ENCODE assay signal across 8 mouse cellular contexts in genomic region chr19:44930122-44930521, GRCm38 (mm10). TPM values are rescaled to one million over a fixed set of nuclear protein-coding genes. Genes with fewer than 3 reads are reported as not detected.
DNase-seq lines count a peak whose midpoint lies in the region; ATAC-seq lines count a peak whose summit lies in the region.

No protein-coding gene starts in this region.

- no peak for ATAC-seq in kidney, embryonic 15.5 days (replicated peaks; ENCODE audit: low FRiP score)
- no peak for ATAC-seq in hindbrain, embryonic 13.5 days (ENCODE audit: low FRiP score)
- ATAC-seq in midbrain, embryonic 14.5 days (ENCODE audit: low FRiP score, low TSS enrichment), result no peak
- ATAC-seq in CD4-positive, CD25-positive, alpha-beta regulatory T cell, adult 4 months, result no peak

- peaks cover 10% of the 10 kb centered on the region for H3K36me3 ChIP-seq in kidney, embryonic 15.5 days
- H3K36me3 ChIP-seq in hindbrain, embryonic 13.5 days, result peaks cover 3% of the 10 kb centered on the region
- peaks cover 3% of the 10 kb centered on the region for H3K36me3 ChIP-seq in midbrain, embryonic 14.5 days (ENCODE audit: control insufficient read depth, insufficient read depth, low read length)

- H3K9me3 ChIP-seq in kidney, embryonic 15.5 days (replicated peaks), result no peaks in the 10 kb centered on the region
- H3K9me3 ChIP-seq in hindbrain, embryonic 13.5 days, result no peaks in the 10 kb centered on the region
- no peaks in the 10 kb centered on the region for H3K9me3 ChIP-seq in midbrain, embryonic 14.5 days (ENCODE audit: control insufficient read depth, low read length)

- peaks cover 47% of the 10 kb centered on the region for H3K4me1 ChIP-seq in kidney, embryonic 15.5 days
- 0 out of 2 replicates have a peak, but pooled peaks cover 2% of the 10 kb centered on the region for H3K4me1 ChIP-seq in brown adipose tissue, adult 24 weeks (ENCODE audit: control insufficient read depth, insufficient read depth, insufficient read length, low read length)
- H3K4me1 ChIP-seq in hindbrain, embryonic 13.5 days (replicated peaks), result peaks cover 21% of the 10 kb centered on the region
- peaks cover 14% of the 10 kb centered on the region for H3K4me1 ChIP-seq in midbrain, embryonic 14.5 days (ENCODE audit: control insufficient read depth, insufficient read depth, low read length)

- H3K9ac ChIP-seq in kidney, embryonic 15.5 days, result 0 out of 2 replicates have a peak overlapping the region, but pooled peaks have one; percentile 51
- peak overlapping the region; percentile 74 for H3K9ac ChIP-seq in hindbrain, embryonic 13.5 days
- H3K9ac ChIP-seq in midbrain, embryonic 14.5 days (replicated peaks; ENCODE audit: low read length), result peak overlapping the region; percentile 76; the same call in 1 of the 2 replicates

- peak overlapping the region; percentile 82 for H3K4me3 ChIP-seq in kidney, embryonic 15.5 days (replicated peaks)
- H3K4me3 ChIP-seq in brown adipose tissue, adult 24 weeks (ENCODE audit: insufficient read depth, low read depth, low read length), result 0 out of 2 replicates have a peak overlapping the region, but pooled peaks have one; percentile 67
- peak overlapping the region; percentile 96 for H3K4me3 ChIP-seq in hindbrain, embryonic 13.5 days
- H3K4me3 ChIP-seq in midbrain, embryonic 14.5 days (replicated peaks; ENCODE audit: low read depth, low read length), result peak overlapping the region; percentile 99

- H3K4me2 ChIP-seq in kidney, embryonic 15.5 days, result peak overlapping the region; percentile 70
- H3K4me2 ChIP-seq in hindbrain, embryonic 13.5 days, result peak overlapping the region; percentile 65
- H3K4me2 ChIP-seq in midbrain, embryonic 14.5 days (ENCODE audit: low read length), result peak overlapping the region; percentile 74

- no peak for DNase-seq in kidney, adult 9 months
- no peak for DNase-seq in midbrain, embryonic 14.5 days
- DNase-seq in MN1 (ENCODE audit: low spot score), result no peak
- DNase-seq in left cerebral cortex, adult 18-20 months (ENCODE audit: low spot score in 2 of 2), result no peak

- H3K27me3 ChIP-seq in kidney, embryonic 15.5 days, result no peaks in the 10 kb centered on the region
- 0 out of 2 replicates have a peak, but pooled peaks cover 3% of the 10 kb centered on the region for H3K27me3 ChIP-seq in hindbrain, embryonic 13.5 days
- H3K27me3 ChIP-seq in midbrain, embryonic 14.5 days (ENCODE audit: control insufficient read depth, insufficient read depth, low read length), result no peaks in the 10 kb centered on the region

- WGBS in kidney, embryonic 15.5 days, result 21% methylated on average over 2 of the region's 2 CpGs
- WGBS in hindbrain, embryonic 13.5 days, result 50% methylated on average over 2 of the region's 2 CpGs
- WGBS in midbrain, embryonic 14.5 days, result 46% methylated on average over 2 of the region's 2 CpGs

- peak overlapping the region; percentile 85 for H3K27ac ChIP-seq in kidney, embryonic 15.5 days
- 0 out of 2 replicates have a peak overlapping the region, but pooled peaks have one; percentile 56 for H3K27ac ChIP-seq in brown adipose tissue, adult 24 weeks (replicated peaks; ENCODE audit: low read depth, low read length)
- H3K27ac ChIP-seq in hindbrain, embryonic 13.5 days, result peak overlapping the region; percentile 91
- no peak overlapping the region for H3K27ac ChIP-seq in midbrain, embryonic 14.5 days (replicated peaks; ENCODE audit: low read depth, low read length)

RNA-seq across cellular contexts. Expression of gene Slf2, which starts 0.8 kb away (rescaled TPM):
- 40.5 and 40.6 TPM in 2 replicates for polyA plus RNA-seq in kidney, embryonic 15.5 days (2015; fragmentation: Nextera tagmentation; extraction: Ambion mirVana)
- 4.4 and 6.2 TPM in 2 replicates for polyA plus RNA-seq in brown adipose tissue, adult 24 weeks (2012; ENCODE audit: insufficient read depth, insufficient read length, missing spikeins)
- polyA plus RNA-seq in hindbrain, embryonic 13.5 days (2015; fragmentation: Nextera tagmentation; extraction: Ambion mirVana), result 29.8 and 30.5 TPM in 2 replicates
- polyA plus RNA-seq in midbrain, embryonic 14.5 days (2014; fragmentation: Nextera tagmentation; extraction: Ambion mirVana), result 31.0 and 37.4 TPM in 2 replicates
- polyA plus RNA-seq in CD4-positive, CD25-positive, alpha-beta regulatory T cell, adult 4 months (2017; shearing (Covaris generic)), result 10 to 100 TPM; 24.7 to 28.4 TPM
- total RNA-seq in left cerebral cortex, adult 18-20 months (2021), result 10 to 100 TPM; 37.9 to 38.0 TPM

RNA-seq across cellular contexts. Expression of gene Sema4g, which starts 58.8 kb away (rescaled TPM):
- 5.3 and 6.5 TPM in 2 replicates for polyA plus RNA-seq in kidney, embryonic 15.5 days (2015; fragmentation: Nextera tagmentation; extraction: Ambion mirVana)
- polyA plus RNA-seq in brown adipose tissue, adult 24 weeks (2012; ENCODE audit: insufficient read depth, insufficient read length, missing spikeins), result 0.25 and 0.55 TPM in 2 replicates
- polyA plus RNA-seq in hindbrain, embryonic 13.5 days (2015; fragmentation: Nextera tagmentation; extraction: Ambion mirVana), result 19.2 and 19.9 TPM in 2 replicates
- polyA plus RNA-seq in midbrain, embryonic 14.5 days (2014; fragmentation: Nextera tagmentation; extraction: Ambion mirVana), result 17.6 and 18.6 TPM in 2 replicates
- polyA plus RNA-seq in CD4-positive, CD25-positive, alpha-beta regulatory T cell, adult 4 months (2017; shearing (Covaris generic)), result under 1 TPM; 0.14 to 0.31 TPM
- 10 to 100 TPM; 17.2 to 18.4 TPM for total RNA-seq in left cerebral cortex, adult 18-20 months (2021)
